Mouse (Mus musculus): ENCODE measurements around the gene Map3k7.

GRCm38 (mm10) chr4:32055151-32056052 lies 91.5 kb downstream of the Map3k7 start:
- peak; percentile 94 for TF ChIP-seq CTCF (IDR thresholded peaks at IDR 0.05; ENCODE audit: low read depth)
- 0 out of 2 replicates have a peak, but pooled peaks have one; percentile 14 for TF ChIP-seq EP300 (IDR thresholded peaks at IDR 0.05; ENCODE audit: low read depth)

Measured in heart, postnatal 0 days (tissue).